ENCODE assay signal across 8 mouse cellular contexts in genomic region chr7:128288923-128289544, GRCm38 (mm10). TPM values are rescaled to one million over a fixed set of nuclear protein-coding genes. Genes with fewer than 3 reads are reported as not detected.
DNase-seq lines count a peak whose midpoint lies in the region; ATAC-seq and TF ChIP-seq lines count a peak whose summit lies in the region.

No protein-coding gene starts in this region.

- no peak overlapping the region for H3K4me3 ChIP-seq in hindbrain, embryonic 10.5 days
- no peak overlapping the region for H3K4me3 ChIP-seq in hindbrain, embryonic 16.5 days (ENCODE audit: low read length)
- H3K4me3 ChIP-seq in G1E (ENCODE audit: low read depth, low read length) = peak overlapping the region; percentile 38; the same call in 1 of the 2 replicates
- no peak overlapping the region for H3K4me3 ChIP-seq in embryonic facial prominence, embryonic 12.5 days
- peak overlapping the region; percentile 59 for H3K4me3 ChIP-seq in liver, embryonic 15.5 days (replicated peaks)

- no peak for TF ChIP-seq CTCF in G1E (IDR thresholded peaks at IDR 0.05; ENCODE audit: low read depth, low read length)

- DNase-seq in hindbrain, embryonic 10.5 days (ENCODE audit: low spot score) = peak; percentile 56
- DNase-seq in G1E (ENCODE audit: low spot score) = peak; percentile 79
- DNase-seq in gastrocnemius, adult 8-10 months (ENCODE audit: low spot score in 2 of 2) = no peak
- DNase-seq in B cell, adult 2 months = no peak
- no peak for DNase-seq in right cerebral cortex, adult 2 months (ENCODE audit: low spot score in 2 of 2)

- ATAC-seq in hindbrain, embryonic 16.5 days = no peak
- ATAC-seq in G1E (ENCODE audit: extremely low read depth, insufficient number of reproducible peaks, low FRiP score, poor library complexity, severe bottlenecking) = peak; percentile 96
- no peak for ATAC-seq in embryonic facial prominence, embryonic 12.5 days (ENCODE audit: insufficient number of reproducible peaks, insufficient read depth, low FRiP score, low TSS enrichment)
- ATAC-seq in liver, embryonic 15.5 days (ENCODE audit: insufficient read depth) = peak; percentile 98

- H3K9me3 ChIP-seq in hindbrain, embryonic 10.5 days = no peaks in the 10 kb centered on the region
- no peaks in the 10 kb centered on the region for H3K9me3 ChIP-seq in hindbrain, embryonic 16.5 days (ENCODE audit: control insufficient read depth, low read length)
- no peaks in the 10 kb centered on the region for H3K9me3 ChIP-seq in G1E (replicated peaks)
- H3K9me3 ChIP-seq in embryonic facial prominence, embryonic 12.5 days = no peaks in the 10 kb centered on the region
- H3K9me3 ChIP-seq in liver, embryonic 15.5 days (replicated peaks) = no peaks in the 10 kb centered on the region

- peaks cover 29% of the 10 kb centered on the region for H3K4me1 ChIP-seq in hindbrain, embryonic 10.5 days (replicated peaks)
- H3K4me1 ChIP-seq in hindbrain, embryonic 16.5 days (ENCODE audit: control insufficient read depth, insufficient read depth, low read depth, low read length) = no peaks in the 10 kb centered on the region
- peaks cover 68% of the 10 kb centered on the region for H3K4me1 ChIP-seq in G1E (ENCODE audit: insufficient read depth, low read depth, low read length)
- H3K4me1 ChIP-seq in embryonic facial prominence, embryonic 12.5 days = no peaks in the 10 kb centered on the region
- peaks cover 87% of the 10 kb centered on the region for H3K4me1 ChIP-seq in liver, embryonic 15.5 days (replicated peaks)

- peak overlapping the region; percentile 79 for H3K27ac ChIP-seq in hindbrain, embryonic 10.5 days
- H3K27ac ChIP-seq in hindbrain, embryonic 16.5 days (ENCODE audit: low read depth, low read length) = no peak overlapping the region
- H3K27ac ChIP-seq in embryonic facial prominence, embryonic 12.5 days = 0 out of 2 replicates have a peak overlapping the region, but pooled peaks have one; percentile 5
- H3K27ac ChIP-seq in liver, embryonic 15.5 days (replicated peaks) = peak overlapping the region; percentile 98

- 19% methylated on average over 9 of the region's 9 CpGs for WGBS in hindbrain, embryonic 10.5 days
- WGBS in hindbrain, embryonic 16.5 days = 25% methylated on average over 9 of the region's 9 CpGs
- 36% methylated on average over 9 of the region's 9 CpGs for WGBS in embryonic facial prominence, embryonic 12.5 days
- WGBS in liver, embryonic 15.5 days (ENCODE audit: insufficient replicate concordance) = 17% methylated on average over 9 of the region's 9 CpGs

- H3K9ac ChIP-seq in hindbrain, embryonic 16.5 days (ENCODE audit: low read depth, low read length) = no peak overlapping the region
- H3K9ac ChIP-seq in embryonic facial prominence, embryonic 12.5 days = no peak overlapping the region
- H3K9ac ChIP-seq in liver, embryonic 15.5 days = peak overlapping the region; percentile 72

- H3K4me2 ChIP-seq in hindbrain, embryonic 16.5 days (ENCODE audit: low read length) = no peak overlapping the region
- no peak overlapping the region for H3K4me2 ChIP-seq in embryonic facial prominence, embryonic 12.5 days (replicated peaks)
- H3K4me2 ChIP-seq in liver, embryonic 15.5 days = peak overlapping the region; percentile 79

- H3K36me3 ChIP-seq in hindbrain, embryonic 10.5 days = peaks cover 59% of the 10 kb centered on the region
- peaks cover 12% of the 10 kb centered on the region; the same call in 1 of the 2 replicates for H3K36me3 ChIP-seq in hindbrain, embryonic 16.5 days (ENCODE audit: control insufficient read depth, insufficient read depth, low read length)
- H3K36me3 ChIP-seq in G1E (replicated peaks) = peaks cover 96% of the 10 kb centered on the region
- peaks cover 35% of the 10 kb centered on the region for H3K36me3 ChIP-seq in embryonic facial prominence, embryonic 12.5 days
- H3K36me3 ChIP-seq in liver, embryonic 15.5 days (replicated peaks) = peaks cover 78% of the 10 kb centered on the region

- H3K27me3 ChIP-seq in hindbrain, embryonic 10.5 days (ENCODE audit: insufficient read depth, poor library complexity, severe bottlenecking) = peaks cover 39% of the 10 kb centered on the region
- H3K27me3 ChIP-seq in hindbrain, embryonic 16.5 days (replicated peaks; ENCODE audit: control insufficient read depth, insufficient read depth, low read length) = no peaks in the 10 kb centered on the region
- H3K27me3 ChIP-seq in G1E (ENCODE audit: insufficient read depth, low read length) = no peaks in the 10 kb centered on the region
- no peaks in the 10 kb centered on the region for H3K27me3 ChIP-seq in embryonic facial prominence, embryonic 12.5 days
- H3K27me3 ChIP-seq in liver, embryonic 15.5 days = no peaks in the 10 kb centered on the region

RNA-seq across cellular contexts. Expression of gene BC017158, which starts 8.9 kb away (rescaled TPM):
- 24.7 and 26.8 TPM in 2 replicates for polyA plus RNA-seq in hindbrain, embryonic 10.5 days (2016; fragmentation: Nextera tagmentation; extraction: Ambion mirVana)
- 22.7 and 26.9 TPM in 2 replicates for polyA plus RNA-seq in hindbrain, embryonic 16.5 days (2015; fragmentation: Nextera tagmentation; extraction: Ambion mirVana)
- 89.4 and 93.4 TPM in 2 replicates for total RNA-seq in G1E (2014; fragmentation: Nextera tagmentation)
- 26.8 and 35.3 TPM in 2 replicates for total RNA-seq in G1E (2017)
- polyA plus RNA-seq in G1E (2012) = 31.7 and 33.5 TPM in 2 replicates
- polyA plus RNA-seq in embryonic facial prominence, embryonic 12.5 days (2016; fragmentation: Nextera tagmentation; extraction: Ambion mirVana) = 26.3 TPM in 2 replicates
- 20.3 and 22.0 TPM in 2 replicates for polyA plus RNA-seq in liver, embryonic 15.5 days (2015; fragmentation: Nextera tagmentation; extraction: Ambion mirVana)
- 1 to 10 TPM; 2.2 to 2.5 (median 2.3) TPM for total RNA-seq in gastrocnemius, adult 8-10 months (2022)

RNA-seq across cellular contexts. Expression of gene Slc5a2, which starts 23.6 kb away (rescaled TPM):
- 0.29 TPM in 1 of 2 replicates, not detected in the other for polyA plus RNA-seq in hindbrain, embryonic 10.5 days (2016; fragmentation: Nextera tagmentation; extraction: Ambion mirVana)
- polyA plus RNA-seq in hindbrain, embryonic 16.5 days (2015; fragmentation: Nextera tagmentation; extraction: Ambion mirVana) = 0.15 TPM in 1 of 2 replicates, not detected in the other
- total RNA-seq in G1E (2014; fragmentation: Nextera tagmentation) (not detected in 2 replicates), G1E (2017) (0.55 TPM in 1 of 2 replicates, not detected in the other)
- polyA plus RNA-seq in G1E (2012) = 0.05 TPM in 1 of 2 replicates, not detected in the other
- polyA plus RNA-seq in embryonic facial prominence, embryonic 12.5 days (2016; fragmentation: Nextera tagmentation; extraction: Ambion mirVana) = 0.35 TPM in 1 of 2 replicates, not detected in the other
- polyA plus RNA-seq in liver, embryonic 15.5 days (2015; fragmentation: Nextera tagmentation; extraction: Ambion mirVana) = 1.4 and 2.1 TPM in 2 replicates
- total RNA-seq in gastrocnemius, adult 8-10 months (2022) = not detected

RNA-seq across cellular contexts. Expression of gene Tgfb1i1, which starts 42.4 kb away (rescaled TPM):
- polyA plus RNA-seq in hindbrain, embryonic 10.5 days (2016; fragmentation: Nextera tagmentation; extraction: Ambion mirVana) = 37.9 and 50.9 TPM in 2 replicates
- polyA plus RNA-seq in hindbrain, embryonic 16.5 days (2015; fragmentation: Nextera tagmentation; extraction: Ambion mirVana) = 27.8 and 34.6 TPM in 2 replicates
- total RNA-seq in G1E (2014; fragmentation: Nextera tagmentation) (0.34 TPM in 1 of 2 replicates, not detected in the other), G1E (2017) (0.11 TPM in 1 of 2 replicates, not detected in the other)
- 0.05 TPM in 1 of 2 replicates, not detected in the other for polyA plus RNA-seq in G1E (2012)
- 44.4 and 47.7 TPM in 2 replicates for polyA plus RNA-seq in embryonic facial prominence, embryonic 12.5 days (2016; fragmentation: Nextera tagmentation; extraction: Ambion mirVana)
- polyA plus RNA-seq in liver, embryonic 15.5 days (2015; fragmentation: Nextera tagmentation; extraction: Ambion mirVana) = 10.9 and 11.7 TPM in 2 replicates
- 1 to 10 TPM; 3.3 to 4.1 (median 3.6) TPM for total RNA-seq in gastrocnemius, adult 8-10 months (2022)

RNA-seq across cellular contexts. Expression of gene 9130023H24Rik, which starts 51.2 kb away (rescaled TPM):
- 10.2 and 13.5 TPM in 2 replicates for polyA plus RNA-seq in hindbrain, embryonic 10.5 days (2016; fragmentation: Nextera tagmentation; extraction: Ambion mirVana)
- polyA plus RNA-seq in hindbrain, embryonic 16.5 days (2015; fragmentation: Nextera tagmentation; extraction: Ambion mirVana) = 6.3 and 7.9 TPM in 2 replicates
- total RNA-seq in G1E (2014; fragmentation: Nextera tagmentation) = 3.8 and 5.5 TPM in 2 replicates
- total RNA-seq in G1E (2017) = 5.5 and 6.1 TPM in 2 replicates
- polyA plus RNA-seq in G1E (2012) = 0.72 and 0.73 TPM in 2 replicates
- polyA plus RNA-seq in embryonic facial prominence, embryonic 12.5 days (2016; fragmentation: Nextera tagmentation; extraction: Ambion mirVana) = 9.9 and 10.3 TPM in 2 replicates
- 1.9 and 2.4 TPM in 2 replicates for polyA plus RNA-seq in liver, embryonic 15.5 days (2015; fragmentation: Nextera tagmentation; extraction: Ambion mirVana)
- 1 to 10 TPM; 1.7 to 3.0 (median 1.9) TPM for total RNA-seq in gastrocnemius, adult 8-10 months (2022)

RNA-seq across cellular contexts. Expression of gene Armc5, which starts 51.9 kb away (rescaled TPM):
- polyA plus RNA-seq in hindbrain, embryonic 10.5 days (2016; fragmentation: Nextera tagmentation; extraction: Ambion mirVana) = 16.7 and 19.6 TPM in 2 replicates
- 12.0 and 14.1 TPM in 2 replicates for polyA plus RNA-seq in hindbrain, embryonic 16.5 days (2015; fragmentation: Nextera tagmentation; extraction: Ambion mirVana)
- total RNA-seq in G1E (2014; fragmentation: Nextera tagmentation) (10.2 and 12.0 TPM in 2 replicates), G1E (2017) (5.6 and 7.6 TPM in 2 replicates)
- polyA plus RNA-seq in G1E (2012) = 22.8 and 23.8 TPM in 2 replicates
- 18.6 and 18.8 TPM in 2 replicates for polyA plus RNA-seq in embryonic facial prominence, embryonic 12.5 days (2016; fragmentation: Nextera tagmentation; extraction: Ambion mirVana)
- 6.9 and 9.0 TPM in 2 replicates for polyA plus RNA-seq in liver, embryonic 15.5 days (2015; fragmentation: Nextera tagmentation; extraction: Ambion mirVana)
- 10 to 100 TPM in 1 of 4 experiments, 1 to 10 TPM in 3; 7.3 to 11.0 (median 8.7) TPM for total RNA-seq in gastrocnemius, adult 8-10 months (2022)

Comparison
In these comparisons a context has a peak if more than half of its experiments do, and no peak if none do; other contexts are left out.
1. DNase-seq: peak in hindbrain, embryonic 10.5 days (single experiment) and G1E (single experiment); none in gastrocnemius, adult 8-10 months (0 of 2), B cell, adult 2 months (0 of 2) and right cerebral cortex, adult 2 months (0 of 2).
2. H3K4me3 ChIP-seq: peak in G1E (single experiment) and liver, embryonic 15.5 days (single experiment); none in hindbrain, embryonic 10.5 days (single experiment), hindbrain, embryonic 16.5 days (single experiment) and embryonic facial prominence, embryonic 12.5 days (single experiment).
3. ATAC-seq: peak in G1E (single experiment) and liver, embryonic 15.5 days (single experiment); none in hindbrain, embryonic 16.5 days (single experiment) and embryonic facial prominence, embryonic 12.5 days (single experiment).
4. RNA of gene Tgfb1i1, which starts 42.4 kb away (polyA plus RNA-seq): 37.9 to 50.9 TPM in hindbrain, embryonic 10.5 days, 44.4 to 47.7 TPM in embryonic facial prominence, embryonic 12.5 days, 27.8 to 34.6 TPM in hindbrain, embryonic 16.5 days and 10.9 to 11.7 TPM in liver, embryonic 15.5 days; 0.05 TPM in G1E; every median in the first group is over 10 times any median in the second.